Mouse (Mus musculus) liver, embryonic 14.5 days (tissue): ENCODE measurements around the gene Ccnf. TPM values are rescaled to one million over a fixed set of nuclear protein-coding genes. Genes with fewer than 3 reads are reported as not detected.

ENCODE experiments used
- ATAC-seq: fragments of 200-750 bp; cut with Nextera tagmentation; 2 replicates; pipeline ENCODE4 v1.8.0; 2017; ENCODE audit warnings: moderate number of reproducible peaks, mild to moderate bottlenecking, moderate library complexity; ENCODE audit not compliant: insufficient read depth
- DNase-seq, 3 experiments: peaks; one replicate each; pipeline ENCODE4 v3.0.0-alpha.2; 2012 to 2013; ENCODE audit warnings: low read depth in 3 of 3, low spot score in 3 of 3
- H3K27ac ChIP-seq: fragments of 300-500 bp; sonication (generic); 2 replicates; pipeline ENCODE4 v1.5.1; 2014; ENCODE audit warnings: moderate library complexity, mild to moderate bottlenecking, control low read depth, inconsistent platforms
- H3K27me3 ChIP-seq: fragments of 300-500 bp; sonication (generic); 2 replicates; pipeline ENCODE4 v1.6.1; 2014; ENCODE audit warnings: mild to moderate bottlenecking, low read length, moderate library complexity; ENCODE audit not compliant: control insufficient read depth, insufficient read depth
- H3K36me3 ChIP-seq: fragments of 300-500 bp; sonication (generic); replicated peaks from 2 replicates; pipeline ENCODE4 v1.6.1; 2014; ENCODE audit warnings: low read depth; ENCODE audit not compliant: control insufficient read depth, insufficient read depth
- H3K4me1 ChIP-seq, 2 experiments: fragments of 200-500 bp in 1 of 2; fragments of 300-500 bp in 1 of 2; sonication (generic) in 1 of 2; replicated peaks; 2 replicates each; pipeline ENCODE4 v1.6.1; 2012 to 2014; ENCODE audit warnings: antibody characterized with exemption in 1 of 2, inconsistent platforms in 1 of 2, low read length in 1 of 2; ENCODE audit not compliant: control insufficient read depth in 2 of 2, insufficient read depth in 2 of 2
- H3K4me2 ChIP-seq: fragments of 300-500 bp; sonication (generic); 2 replicates; pipeline ENCODE4 v1.6.1; 2014; ENCODE audit warnings: low read depth, mild to moderate bottlenecking, control low read depth, moderate library complexity
- H3K4me3 ChIP-seq, 2 experiments: fragments of 200-500 bp in 1 of 2; fragments of 300-500 bp in 1 of 2; sonication (generic) in 1 of 2; 2 replicates each; pipeline ENCODE4 v1.5.1; 2012 to 2014; ENCODE audit warnings: low read depth in 2 of 2, low read length in 2 of 2, mild to moderate bottlenecking in 2 of 2, control low read depth in 1 of 2, inconsistent platforms in 1 of 2, moderate library complexity in 1 of 2; ENCODE audit not compliant: insufficient read depth in 1 of 2
- H3K9ac ChIP-seq: fragments of 300-500 bp; sonication (generic); replicated peaks from 2 replicates; pipeline ENCODE4 v1.6.1; 2014; ENCODE audit warnings: mild to moderate bottlenecking, control low read depth, moderate library complexity
- H3K9me3 ChIP-seq: fragments of 300-500 bp; sonication (generic); 2 replicates; pipeline ENCODE4 v1.6.1; 2016; ENCODE audit warnings: low read length, mixed read lengths; ENCODE audit not compliant: control insufficient read depth
- CTCF ChIP-seq: IDR thresholded peaks from 2 replicates; pipeline ENCODE4 v1.5.1; 2016; ENCODE audit warnings: antibody characterized with exemption, low read depth, control low read depth
- EP300 ChIP-seq: IDR thresholded peaks from 2 replicates; pipeline ENCODE4 v1.6.1; 2016; ENCODE audit warnings: antibody characterized with exemption, low read depth
- WGBS: fragments of 180-500 bp; shearing (Covaris S2); extraction: QIAGEN DNeasy Blood & Tissue Kit; methylation state at CpG from one replicate; pipeline ENCODE4 v1.1.7; 2014; ENCODE audit not compliant: insufficient replicate concordance; 5-methylcytosine and 5-hydroxymethylcytosine counted together
- polyA plus RNA-seq, 2 experiments: library from polyadenylated mRNA; depleted of rRNA in 1 of 2; stranded (reverse) in 1 of 2; unstranded in 1 of 2; fragments of >200 nt; fragmentation: Nextera tagmentation in 1 of 2; extraction: Ambion mirVana in 1 of 2; gene quantifications; 2 replicates each; pipeline versions ENCODE4 v1.2.1 to v1.2.3; 2012 to 2014

Ccnf gene
- polyA plus RNA-seq, 2 experiments: 36.9 to 69.5 TPM

- DNase-seq: no peak
Observed at GRCm38 (mm10) chr17:24195349-24195748, 55.9 kb downstream of the Ccnf start.

GRCm38 (mm10) chr17:24193769-24194168, 57.5 kb downstream of the Ccnf start:
- H3K36me3 ChIP-seq: peaks cover 5% of the 10 kb centered on the region
- H3K9me3 ChIP-seq: no peaks in the 10 kb centered on the region
- peaks cover 44 to 56% of the 10 kb centered on the region in 2 experiments for H3K4me1 ChIP-seq
- H3K4me3 ChIP-seq: no peak overlapping the region
- peak overlapping the region; percentile 56 for H3K27ac ChIP-seq
- TF ChIP-seq EP300 (no peak), CTCF (no peak)
- H3K4me2 ChIP-seq: peak overlapping the region; percentile 35
- DNase-seq (no peak), ATAC-seq (peak; percentile 67)
- peak overlapping the region; percentile 36; the same call in 1 of the 2 replicates for H3K9ac ChIP-seq
- WGBS: 66% methylated on average over 5 of the region's 5 CpGs
- H3K27me3 ChIP-seq: no peaks in the 10 kb centered on the region

More at GRCm38 (mm10) chr17:24195349-24195748, 55.9 kb downstream of the Ccnf start:
- Histone ChIP-seq H3K4me1 (peaks cover 58 to 72% of the 10 kb centered on the region in 2 experiments), H3K27me3 (no peaks in the 10 kb centered on the region), H3K36me3 (no peaks in the 10 kb centered on the region), H3K9me3 (no peaks in the 10 kb centered on the region), H3K27ac (no peak overlapping the region), H3K4me3 (no peak overlapping the region), H3K4me2 (no peak overlapping the region), H3K9ac (no peak overlapping the region)
- ATAC-seq: no peak
- TF ChIP-seq CTCF: no peak
- no peak for TF ChIP-seq EP300
- WGBS: 75% methylated on average over 2 of the region's 2 CpGs

GRCm38 (mm10) chr17:24193268-24193667, 58.0 kb downstream of the Ccnf start:
- Histone ChIP-seq H3K4me3 (no peak overlapping the region), H3K9me3 (no peaks in the 10 kb centered on the region), H3K4me1 (peaks cover 39 to 51% of the 10 kb centered on the region in 2 experiments), H3K27ac (peak overlapping the region; percentile 56), H3K36me3 (peaks cover 8% of the 10 kb centered on the region), H3K27me3 (no peaks in the 10 kb centered on the region), H3K9ac (peak overlapping the region; percentile 36; the same call in 1 of the 2 replicates), H3K4me2 (peak overlapping the region; percentile 35)
- ATAC-seq (no peak), DNase-seq (no peak)
- TF ChIP-seq EP300: no peak
- no peak for TF ChIP-seq CTCF
- WGBS: 81% methylated on average over 8 of the region's 8 CpGs

- no peak overlapping the region for H3K4me2 ChIP-seq
- H3K9ac ChIP-seq: no peak overlapping the region
- H3K4me3 ChIP-seq: no peak overlapping the region
- ATAC-seq: no peak
- no peaks in the 10 kb centered on the region for H3K9me3 ChIP-seq
- H3K27ac ChIP-seq: peak overlapping the region; percentile 56
- no peak for TF ChIP-seq EP300
- no peak for TF ChIP-seq CTCF
- DNase-seq: no peak
- no peaks in the 10 kb centered on the region for H3K27me3 ChIP-seq
- WGBS: 70% methylated on average over 8 of the region's 8 CpGs
- peaks cover 10% of the 10 kb centered on the region for H3K36me3 ChIP-seq
- H3K4me1 ChIP-seq: peaks cover 35 to 47% of the 10 kb centered on the region in 2 experiments
Observed at GRCm38 (mm10) chr17:24192848-24193247, 58.4 kb downstream of the Ccnf start.

- H3K4me2 ChIP-seq: no peak overlapping the region
- no peaks in the 10 kb centered on the region for H3K9me3 ChIP-seq
- H3K27me3 ChIP-seq: no peaks in the 10 kb centered on the region
- no peak overlapping the region for H3K4me3 ChIP-seq
- 65% methylated on average over 4 of the region's 4 CpGs for WGBS
- DNase-seq (no peak), ATAC-seq (no peak)
- no peak overlapping the region for H3K9ac ChIP-seq
- H3K36me3 ChIP-seq: peaks cover 13% of the 10 kb centered on the region
- H3K27ac ChIP-seq: no peak overlapping the region
- TF ChIP-seq CTCF: no peak
- TF ChIP-seq EP300: no peak
- peaks cover 22 to 33% of the 10 kb centered on the region in 2 experiments for H3K4me1 ChIP-seq
Observed at GRCm38 (mm10) chr17:24191481-24191880, 59.8 kb downstream of the Ccnf start.
